Mouse (Mus musculus): ENCODE data around the gene Tfap2a.

GRCm38 (mm10) chr13:40731179-40731841 is 6.9 kb downstream of the Tfap2a start:
- TF ChIP-seq POLR2A (IDR thresholded peaks at IDR 0.05; ENCODE audit: low read depth, low read length) (no peak), CTCF (IDR thresholded peaks at IDR 0.05; ENCODE audit: borderline replicate concordance, insufficient read depth, low read length) (no peak)

Data from embryonic fibroblast, embryonic 13.5 days (primary cell).